Mouse (Mus musculus): ENCODE measurements around the gene Zfp142. TPM values are rescaled to one million over a fixed set of nuclear protein-coding genes. Genes with fewer than 3 reads are reported as not detected.

Zfp142 gene
- 10 to 100 TPM; 12.1 to 12.4 TPM for total RNA-seq (2021)

DNA sequence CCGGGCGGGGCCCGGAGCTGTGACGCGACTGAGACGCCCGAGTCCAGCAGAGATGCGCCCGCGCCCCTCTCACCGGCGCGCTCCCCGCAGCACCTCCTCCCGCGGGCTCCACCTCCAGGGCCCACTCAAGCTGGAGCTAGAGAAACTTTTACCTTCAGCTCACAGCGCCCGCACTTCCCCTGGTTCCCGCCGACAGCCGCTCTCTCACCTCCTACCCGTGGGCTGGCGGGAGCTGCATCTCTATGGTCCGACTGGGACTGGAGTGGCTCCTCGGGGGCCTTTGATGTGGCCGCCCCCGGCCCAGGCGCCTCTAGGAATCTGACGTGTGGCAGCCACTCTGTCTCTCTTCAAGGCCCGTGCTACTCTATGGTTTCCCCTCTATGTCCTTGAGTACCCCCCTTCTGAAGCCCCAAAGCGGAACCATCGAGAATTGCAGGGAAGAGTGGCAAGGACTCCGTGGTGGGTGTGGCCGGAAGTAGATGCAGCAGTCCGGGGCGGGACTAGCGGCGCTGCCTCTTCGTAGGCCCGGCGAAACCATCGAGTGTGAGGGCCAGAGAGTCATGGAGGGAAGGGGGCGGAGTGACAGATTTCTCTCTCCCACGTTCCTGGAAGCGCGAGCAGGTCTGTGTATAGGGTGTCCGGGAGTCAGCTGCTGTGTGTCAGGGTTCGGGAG, at the start of gene Zfp142, which contains the start of gene Bcs1l:
Gene Zfp142 (minus strand): TSS at position 474 of the 673 bp plus-strand sequence.
Gene Bcs1l (plus strand): TSS at position 517 of the 673 bp plus-strand sequence.
- peak; percentile 98 for DNase-seq (ENCODE audit: low spot score)
- intact Hi-C loops (cut with DNase I) = loop anchor here (2.0 to 5.0 kb wide), 3 partner anchors 81 to 729 kb away; partner anchors contain the start of genes Cnot9, Cyp27a1 and Dnpep

DNA sequence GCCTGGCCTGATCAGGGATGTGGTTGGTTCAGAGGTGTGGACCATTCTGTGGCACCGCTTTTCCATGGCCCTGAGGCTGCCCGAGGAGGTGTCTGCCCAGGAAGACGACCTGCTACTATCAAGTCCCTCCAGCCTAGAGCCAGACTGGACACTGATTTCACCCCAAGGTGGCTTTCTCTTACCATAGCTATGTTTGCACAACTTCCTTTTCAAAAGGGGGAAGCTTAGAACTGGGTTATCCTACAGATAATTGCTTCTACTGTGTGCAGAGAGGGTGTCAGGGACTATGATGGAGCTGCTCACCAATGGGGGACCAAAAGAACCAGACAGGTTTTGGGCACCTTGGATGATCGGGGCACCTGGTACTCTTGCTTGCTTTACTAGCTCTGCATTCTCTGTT, 44.7 kb upstream of the Zfp142 start:
- intact Hi-C loops (cut with DNase I) = no loop called here
- no peak for DNase-seq (ENCODE audit: low spot score)

DNA sequence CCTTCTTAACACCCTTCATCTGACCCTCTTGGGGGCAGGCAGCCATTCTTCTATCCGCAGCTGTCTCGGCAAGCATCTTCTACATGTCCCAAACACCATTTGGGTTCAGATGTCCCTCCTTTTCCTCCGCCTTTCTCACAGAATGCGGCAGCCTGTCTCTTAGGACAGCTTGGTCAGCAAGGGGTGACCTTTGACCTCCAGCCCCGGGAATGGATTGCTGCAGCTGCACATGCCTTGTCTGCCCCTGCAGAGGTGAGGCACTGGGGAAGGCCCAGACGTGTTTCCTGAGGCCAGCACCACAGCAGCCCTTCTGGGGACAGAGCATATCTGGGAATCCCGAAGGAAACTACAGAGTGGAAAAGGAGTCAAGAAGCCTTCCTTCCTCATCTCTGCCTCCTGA, 40.0 kb upstream of the Zfp142 start:
- no peak for DNase-seq (ENCODE audit: low spot score)
- intact Hi-C loops (cut with DNase I) = no loop called here

DNA sequence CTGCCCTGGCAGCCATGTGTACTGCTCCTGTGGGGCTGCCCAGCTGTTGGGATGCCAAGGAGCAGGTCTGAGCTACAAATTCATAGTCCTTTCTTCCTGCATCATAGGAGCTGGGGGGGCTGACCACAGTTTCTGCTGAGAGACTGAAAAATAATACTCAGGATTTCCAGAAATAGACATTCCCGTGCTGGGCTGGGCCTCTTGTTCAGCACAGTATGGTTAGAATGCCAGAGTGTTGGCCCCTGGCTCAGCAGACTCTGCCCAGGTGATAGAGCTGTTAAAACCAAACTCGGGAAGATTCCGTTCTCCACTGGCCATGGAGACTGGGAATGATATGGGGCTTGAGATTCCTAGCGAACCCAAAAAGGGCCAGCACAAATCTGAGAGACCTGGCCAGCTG, 38.0 kb upstream of the Zfp142 start:
- intact Hi-C loops (cut with DNase I) = no loop called here
- DNase-seq (ENCODE audit: low spot score) = no peak

DNA sequence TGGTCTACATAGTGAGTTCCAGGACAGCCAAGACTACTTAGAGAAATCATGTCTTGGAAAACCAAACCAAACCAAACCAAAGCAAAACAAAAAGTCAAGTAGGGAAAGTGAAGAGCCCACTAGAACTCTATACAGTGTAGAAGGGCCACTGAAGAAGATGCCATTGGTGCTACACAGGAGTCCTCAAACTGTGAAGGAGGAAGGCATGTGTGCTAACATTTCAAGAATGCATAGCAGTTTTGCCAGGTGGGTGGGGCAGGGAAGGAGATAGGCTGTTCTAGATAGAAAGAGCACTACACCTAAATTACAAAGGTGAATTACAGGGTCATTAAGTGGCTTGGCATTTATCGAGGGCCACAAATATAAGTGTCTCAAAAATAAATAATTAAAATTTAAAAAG, 36.1 kb upstream of the Zfp142 start:
- no peak for DNase-seq (ENCODE audit: low spot score)
- intact Hi-C loops (cut with DNase I) = no loop called here

DNA sequence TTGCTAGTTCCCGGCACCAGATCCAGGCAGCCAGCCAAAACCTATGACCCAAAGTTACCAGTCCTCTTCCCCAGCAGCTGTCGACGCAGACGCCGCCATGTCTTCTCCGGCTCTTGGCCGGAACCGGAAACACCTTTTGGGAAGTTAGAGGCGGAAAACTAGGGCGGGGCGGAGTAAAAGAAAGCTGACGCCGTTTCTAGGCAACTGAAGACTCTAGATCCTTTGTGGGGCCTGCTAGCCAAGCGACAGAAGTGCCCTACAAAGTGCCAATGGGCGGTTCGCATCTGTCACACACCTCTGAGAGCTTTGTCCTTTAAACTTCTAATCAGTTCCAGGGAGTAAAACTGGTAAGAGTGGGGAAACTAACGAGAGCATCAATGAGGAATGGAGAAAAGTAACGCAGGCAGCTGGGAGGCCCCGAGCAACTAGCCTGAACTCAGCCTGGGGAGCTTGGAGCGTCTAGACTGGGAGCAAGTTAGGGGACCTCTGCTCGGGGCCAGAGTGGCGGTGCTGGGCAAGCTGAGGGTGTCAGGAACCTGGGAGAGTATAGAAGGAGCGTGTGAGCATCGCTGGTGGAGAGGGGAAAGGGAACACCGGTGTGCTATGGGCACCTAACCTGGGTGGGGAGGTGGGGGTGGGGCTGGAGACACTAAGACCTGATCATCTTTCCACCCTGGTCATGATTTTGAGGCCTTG, 13.4 kb upstream of the Zfp142 start, which contains the start of the genes Rnf25 and Stk36:
Gene Rnf25 (minus strand): TSS at position 131 of the 696 bp plus-strand sequence.
Gene Stk36 (plus strand): TSS at position 179 of the 696 bp plus-strand sequence.
- DNase-seq (ENCODE audit: low spot score) = peak; percentile 77
- intact Hi-C loops (cut with DNase I) = loop anchor here (5.0 to 10.0 kb wide), 3 partner anchors 63 to 716 kb away; partner anchors contain the start of genes Dnpep and Ttll4

DNA sequence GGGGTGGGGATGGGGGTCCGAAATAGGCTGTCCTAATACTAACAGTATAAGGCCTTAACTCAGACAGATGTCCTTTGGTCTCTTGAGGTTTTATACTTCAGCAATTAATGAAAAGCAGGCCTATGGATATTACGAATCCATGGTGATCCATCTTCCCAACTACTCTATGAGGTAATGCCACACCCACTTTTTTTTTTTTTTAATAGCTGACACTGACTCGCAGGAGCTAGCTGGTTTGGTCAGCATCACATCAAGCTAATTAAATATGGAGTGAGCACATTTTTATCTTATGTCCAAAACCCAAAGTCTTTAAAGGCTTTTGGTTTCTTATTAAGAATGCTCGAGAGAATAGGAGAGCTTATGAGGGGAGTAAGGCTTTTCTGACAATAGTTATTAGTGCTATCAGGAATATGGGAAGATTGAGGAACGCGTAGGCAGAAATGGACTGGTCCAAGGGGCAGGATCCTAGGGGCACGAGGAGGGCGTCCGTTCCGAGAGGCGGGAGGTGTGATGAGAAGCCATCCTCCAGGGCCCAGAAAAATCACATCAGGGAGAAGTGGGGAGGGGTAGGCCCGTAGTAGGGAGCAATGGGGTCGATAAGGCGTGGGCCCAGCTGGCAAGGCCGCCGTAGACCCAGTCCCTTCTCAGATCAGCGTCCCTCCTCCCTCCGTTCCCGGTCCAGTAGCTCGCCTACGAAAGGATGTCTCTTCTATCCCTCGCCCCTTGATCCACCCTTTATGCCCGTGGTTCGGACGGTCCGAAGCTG, 12.6 kb upstream of the Zfp142 start:
- intact Hi-C loops (cut with DNase I) = loop anchor here (5.0 to 10.0 kb wide), 3 partner anchors 64 to 717 kb away; partner anchors contain the start of genes Dnpep and Ttll4
- no peak for DNase-seq (ENCODE audit: low spot score)

DNA sequence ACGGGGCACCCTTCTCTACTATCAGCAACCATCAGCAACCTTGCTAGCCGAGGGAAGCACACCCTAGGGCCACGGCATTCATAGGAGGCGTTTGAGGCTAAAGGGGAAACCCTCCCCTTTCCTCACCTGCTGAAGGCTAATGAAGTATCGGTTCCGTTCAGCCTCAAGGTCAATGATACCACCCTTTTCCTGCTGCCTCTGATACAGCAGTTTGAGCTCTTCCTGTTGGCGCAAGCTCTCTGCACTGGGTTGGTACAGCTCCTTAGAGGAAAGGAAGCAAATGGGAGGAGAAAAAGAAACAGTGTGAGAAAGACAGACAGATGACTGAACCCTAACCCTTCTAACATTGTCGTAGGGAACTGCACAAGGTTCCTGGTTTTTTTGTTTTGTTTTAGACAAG, 6.4 kb upstream of the Zfp142 start:
- no peak for DNase-seq (ENCODE audit: low spot score)
- intact Hi-C loops (cut with DNase I) = no loop called here

DNA sequence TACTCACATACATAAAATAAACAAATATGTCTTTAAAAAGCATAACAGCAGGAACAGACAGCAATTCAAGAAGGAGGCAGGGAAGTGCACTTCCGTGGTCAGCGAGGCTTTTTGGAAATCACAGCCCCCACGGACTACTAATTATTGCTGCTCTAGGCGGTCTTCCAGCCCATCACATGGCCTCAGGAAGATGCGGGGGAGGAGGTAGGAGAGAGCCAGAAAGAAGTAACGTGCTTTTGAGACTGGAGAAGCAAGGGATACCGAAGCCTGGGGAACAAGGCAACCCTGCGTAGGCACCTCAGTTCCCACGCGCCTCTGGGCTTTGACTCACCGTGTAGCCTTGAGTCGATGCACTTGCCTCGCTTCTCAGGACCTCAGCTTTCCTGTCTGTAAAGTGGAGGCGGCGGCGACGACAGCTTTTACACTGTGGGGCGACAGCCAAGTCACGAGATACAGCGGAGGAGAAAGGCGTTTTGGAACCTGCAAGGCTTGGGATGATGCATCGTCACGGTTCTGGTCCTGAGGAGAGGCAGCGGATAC, 743 bp downstream of the Zfp142 start:
- no peak for DNase-seq (ENCODE audit: low spot score)
- intact Hi-C loops (cut with DNase I) = loop anchor here (2.0 to 5.0 kb wide), 3 partner anchors 81 to 730 kb away; partner anchors contain the start of genes Cnot9, Cyp27a1 and Dnpep

DNA sequence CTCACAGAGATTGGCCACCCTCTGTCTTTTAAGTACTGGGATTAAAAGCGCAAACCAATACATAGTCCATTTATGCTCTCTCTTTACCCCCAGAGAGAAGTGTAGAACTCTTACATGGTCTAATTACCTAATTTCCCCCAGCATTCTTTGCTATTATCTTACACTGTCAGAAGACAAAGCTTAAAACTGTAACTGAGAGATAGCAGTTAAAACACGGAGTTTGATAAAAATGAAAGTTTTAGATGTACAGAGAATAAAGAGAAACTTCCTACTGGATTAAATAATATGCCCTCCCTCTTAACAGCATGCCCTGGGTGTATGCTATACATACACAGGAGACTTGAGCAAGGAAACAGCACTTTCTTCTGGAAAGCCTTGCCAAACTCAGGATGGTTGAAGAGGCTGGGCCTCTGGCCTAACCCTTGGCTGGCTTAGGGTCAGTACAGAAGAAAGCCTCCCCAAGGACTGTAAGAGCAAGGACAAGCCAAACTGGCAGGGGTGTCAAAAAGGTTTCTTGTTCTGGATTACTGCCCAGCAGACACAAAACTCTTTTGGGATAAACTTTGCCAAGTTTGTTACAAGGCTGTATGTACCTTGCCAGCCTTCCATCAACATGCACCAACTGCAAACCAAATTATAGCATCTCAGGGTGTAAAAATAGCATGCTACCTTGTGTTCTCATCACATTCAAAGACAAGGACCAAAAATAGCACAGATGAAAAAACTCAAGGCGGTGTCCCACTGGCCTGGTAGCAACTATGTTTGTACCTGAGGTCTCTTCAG, 3.2 kb downstream of the Zfp142 start:
- intact Hi-C loops (cut with DNase I) = loop anchor here (5.0 kb wide), 2 partner anchors 127 to 732 kb away; partner anchors contain the start of genes Cyp27a1 and Dnpep
- DNase-seq (ENCODE audit: low spot score) = no peak

DNA sequence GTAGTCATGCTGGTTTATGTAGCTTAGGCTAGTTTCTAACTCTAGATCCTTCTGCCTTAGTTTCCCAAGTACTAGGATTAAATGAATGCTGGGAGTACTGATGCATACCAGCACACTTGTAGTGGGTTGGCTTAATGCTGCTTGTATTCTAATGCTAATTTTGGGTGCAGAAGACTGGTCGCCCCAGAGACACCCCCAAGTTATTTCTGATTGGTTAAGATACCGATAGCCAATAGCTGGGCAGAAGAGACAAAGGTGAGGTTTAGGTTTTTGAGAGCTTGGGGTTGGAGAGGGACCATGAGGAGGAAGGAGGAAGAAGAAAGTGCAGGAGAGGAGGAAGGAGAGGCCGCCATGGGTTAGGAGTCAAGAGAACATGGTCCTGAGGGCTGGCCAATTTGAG, 5.4 kb downstream of the Zfp142 start:
- intact Hi-C loops (cut with DNase I) = no loop called here
- DNase-seq (ENCODE audit: low spot score) = no peak

DNA sequence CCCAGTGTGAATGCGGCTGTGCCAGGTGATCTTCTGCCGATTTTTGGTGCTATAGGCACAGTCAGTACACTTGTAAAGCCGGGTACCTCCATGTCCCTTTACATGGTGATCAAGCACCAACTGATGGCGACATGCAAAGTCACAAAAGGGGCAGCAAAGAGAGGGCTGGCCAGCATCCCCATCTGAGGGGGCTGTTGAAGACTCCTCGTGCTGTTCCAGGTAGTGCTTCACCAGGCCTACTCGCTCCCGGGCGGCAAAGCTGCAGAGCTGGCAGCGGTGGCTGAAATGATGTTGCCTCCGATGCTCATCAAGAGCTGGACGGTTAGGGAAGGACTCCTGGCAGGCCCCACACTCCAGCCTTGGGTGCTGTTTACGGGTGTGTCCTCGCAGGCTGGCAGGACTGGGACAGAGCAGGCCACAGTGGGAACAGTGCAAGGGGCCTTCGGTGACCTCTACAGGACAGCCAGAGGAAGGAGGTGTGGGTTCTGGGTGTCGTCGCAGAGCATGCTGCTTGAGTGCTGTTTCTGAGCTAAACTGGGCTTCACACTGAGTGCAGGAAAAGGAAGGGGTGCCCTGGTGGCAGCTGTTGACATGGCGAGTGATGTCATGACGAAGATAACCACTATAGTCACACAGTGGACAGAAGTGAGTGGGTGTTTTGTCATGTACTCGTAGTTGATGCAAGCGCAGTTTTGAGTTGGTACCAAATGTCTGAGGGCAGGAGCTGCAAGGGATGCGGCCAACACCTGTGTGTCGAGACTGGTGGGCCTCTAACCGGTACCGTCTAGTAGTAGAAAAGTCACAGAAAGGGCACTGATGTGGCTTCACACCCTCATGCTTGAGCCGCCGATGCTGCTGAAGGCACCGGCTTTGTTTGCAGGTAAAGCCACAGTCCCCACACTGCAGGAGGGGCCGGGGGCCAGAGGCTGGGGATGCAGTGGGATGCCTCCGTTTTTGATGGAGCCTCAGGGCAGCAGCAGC, 18.0 kb downstream of the Zfp142 start:
- no peak for DNase-seq (ENCODE audit: low spot score)
- intact Hi-C loops (cut with DNase I) = loop anchor here (10.0 kb wide), 1 partner anchor 45 kb away; no protein-coding TSS in a partner anchor

DNA sequence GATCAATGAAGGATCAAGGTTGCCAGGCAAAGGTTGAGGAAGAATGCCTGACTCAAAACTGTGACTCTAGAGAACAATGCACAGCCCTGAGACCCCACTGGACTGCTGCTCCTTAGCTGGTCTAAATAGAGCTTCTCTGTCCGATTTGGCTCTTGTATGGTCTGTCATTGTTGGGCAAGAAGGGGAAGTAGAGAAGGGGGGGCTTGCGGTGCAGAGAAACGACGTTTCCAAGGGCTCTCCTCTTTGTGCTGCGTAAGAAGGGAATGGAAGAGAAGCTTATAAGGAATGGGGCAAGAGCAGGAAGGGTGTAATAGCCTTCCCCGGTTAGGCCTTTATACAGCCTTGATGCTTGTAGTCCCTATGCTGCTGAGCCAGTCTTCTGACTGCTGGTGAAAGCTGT, 22.2 kb downstream of the Zfp142 start:
- no peak for DNase-seq (ENCODE audit: low spot score)
- intact Hi-C loops (cut with DNase I) = no loop called here

DNA sequence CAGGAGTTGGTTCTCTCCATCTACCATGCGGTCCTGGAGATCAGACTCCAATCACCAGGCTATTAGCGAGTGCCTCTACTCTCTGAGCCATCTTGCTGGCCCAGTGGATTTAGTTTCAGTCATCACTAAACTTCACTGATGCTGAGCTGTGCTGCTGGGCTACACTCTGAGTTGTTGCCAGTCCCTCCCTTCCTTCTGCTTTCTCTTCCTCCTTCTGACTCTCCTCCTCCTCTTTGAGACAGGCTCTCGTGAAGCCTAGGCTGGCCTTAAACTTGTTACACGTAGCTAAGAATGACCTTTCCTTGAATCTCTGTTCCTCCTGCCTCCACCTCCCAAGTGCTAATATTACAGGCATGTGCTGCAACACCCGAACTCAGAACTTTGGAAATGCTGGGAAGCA, 29.0 kb downstream of the Zfp142 start:
- intact Hi-C loops (cut with DNase I) = no loop called here

DNA sequence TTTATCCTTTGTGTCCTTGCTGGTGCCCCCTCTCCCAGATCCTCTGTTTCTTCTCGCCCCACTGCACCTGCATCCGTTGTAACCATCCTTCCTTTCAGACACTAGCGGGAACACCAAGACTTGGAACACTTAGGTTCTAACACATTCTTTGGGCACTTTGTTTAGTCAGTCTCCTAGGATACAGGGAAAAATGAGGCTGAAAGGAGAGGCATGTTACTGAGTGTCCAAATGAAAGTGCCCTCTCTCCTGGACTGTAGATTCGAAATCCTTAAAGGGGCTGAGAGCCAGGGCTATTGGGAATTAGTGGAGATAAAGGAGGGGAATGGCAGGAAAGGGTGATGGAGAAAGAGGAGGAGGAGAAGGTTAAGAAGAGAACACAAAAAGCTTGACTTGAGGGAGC, 43.9 kb downstream of the Zfp142 start, which contains the start of gene Usp37:
Gene Usp37 (minus strand): TSS at position 101 of the 400 bp plus-strand sequence.
- no peak for DNase-seq (ENCODE audit: low spot score)
- intact Hi-C loops (cut with DNase I) = no loop called here

More for the DNA sequence above, 29.0 kb downstream of the Zfp142 start:
- DNase-seq (ENCODE audit: low spot score) = no peak

DNA sequence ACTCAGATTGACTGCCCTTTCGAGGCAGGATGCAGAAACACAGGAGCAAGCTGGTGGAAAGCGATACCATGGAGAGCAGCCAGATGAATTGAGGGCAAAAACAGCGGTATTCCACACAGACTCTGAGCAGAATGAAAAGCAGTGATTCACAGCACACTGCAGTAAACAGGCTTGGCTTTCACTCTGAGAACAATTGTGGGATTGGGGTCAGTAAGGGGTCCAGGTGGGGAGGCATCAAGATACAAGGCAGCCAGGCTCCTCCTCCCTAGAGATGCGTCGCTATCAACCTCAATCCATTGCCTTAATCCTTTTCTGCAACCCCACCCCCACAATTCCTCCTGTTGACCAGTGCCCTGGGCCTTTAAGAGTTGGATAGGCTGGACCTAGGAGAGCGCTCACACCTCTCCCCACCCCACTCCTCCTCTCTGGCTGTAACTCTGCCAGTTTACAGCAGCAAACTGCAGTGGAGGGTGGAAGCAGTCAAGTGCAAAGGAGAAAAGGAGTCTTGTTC, 45.5 kb downstream of the Zfp142 start, which contains the start of gene Plcd4:
Gene Plcd4 (plus strand): TSS at position 438 of the 511 bp plus-strand sequence.
- DNase-seq (ENCODE audit: low spot score) = no peak
- intact Hi-C loops (cut with DNase I) = no loop called here

DNA sequence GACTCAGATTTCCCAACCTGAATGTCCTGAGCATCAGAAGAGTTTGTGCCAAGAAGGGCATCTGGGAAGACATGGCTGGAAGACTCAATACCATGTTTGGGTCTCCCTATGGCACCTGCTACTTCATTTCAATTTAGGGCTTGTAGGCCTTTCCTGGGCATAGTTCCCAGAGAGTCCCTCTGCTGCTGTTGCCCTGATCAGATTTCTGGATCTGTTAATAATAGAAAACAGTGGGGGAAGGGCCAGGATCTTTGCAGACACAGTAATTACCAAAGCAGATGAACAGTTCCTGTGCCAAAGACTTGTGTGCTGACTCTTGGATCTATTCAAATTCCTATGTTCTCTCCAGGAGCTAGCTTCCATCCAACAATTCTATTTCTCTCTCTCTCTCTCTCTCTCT, 49.4 kb downstream of the Zfp142 start:
- DNase-seq (ENCODE audit: low spot score) = no peak
- intact Hi-C loops (cut with DNase I) = no loop called here

Measured in heart, postnatal 25 days (tissue).